Mouse (Mus musculus) c-Kit-positive CD71-positive TER-119-positive erythroid progenitor cells, embryonic 14.5 days (primary cell): ENCODE results near the gene Celf2.
"Not testable (repeated sequence)": the region's sequence is repeated elsewhere in the genome, so short reads cannot be mapped to it uniquely, and the experiment has no call there.

Experiments used
- DNase-seq: peaks from one replicate; pipeline ENCODE4 v3.0.0-alpha.2; 2013; ENCODE audit warnings: low spot score

Celf2 gene

DNA sequence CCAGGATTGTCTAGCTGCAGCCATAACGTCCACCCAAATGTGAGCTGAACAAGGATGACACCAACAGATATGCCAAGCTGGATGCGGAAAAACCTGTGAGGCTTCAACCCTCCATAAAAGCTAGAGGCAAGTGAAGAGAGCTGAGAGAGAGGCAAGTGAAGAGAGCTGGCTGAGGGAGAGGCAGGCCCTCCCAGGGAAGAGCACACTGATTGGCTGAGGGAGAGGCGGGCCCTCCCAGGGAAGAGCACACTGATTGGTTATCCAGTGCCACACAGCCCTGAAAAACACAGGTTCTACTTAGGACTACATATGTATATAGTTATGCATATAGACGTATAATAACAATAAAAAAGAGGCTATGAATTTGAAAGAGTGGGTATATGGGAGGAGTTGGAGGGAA is 907.2 kb downstream of the Celf2 start:
- peak; percentile 12 for DNase-seq

DNA sequence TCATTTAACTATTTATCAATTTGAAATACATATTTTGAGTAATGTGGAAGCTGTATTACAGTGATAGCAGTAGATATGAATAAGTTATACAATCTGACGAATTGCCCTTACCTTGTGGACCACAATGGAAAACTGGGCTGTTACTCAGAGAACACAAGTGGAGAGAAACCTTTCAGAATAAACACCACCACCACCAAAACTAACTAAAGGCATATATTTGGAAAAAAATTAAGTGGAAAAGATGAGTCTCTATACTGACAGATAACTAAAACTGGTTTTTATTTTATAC is 910.5 kb downstream of the Celf2 start:
- no peak for DNase-seq

DNA sequence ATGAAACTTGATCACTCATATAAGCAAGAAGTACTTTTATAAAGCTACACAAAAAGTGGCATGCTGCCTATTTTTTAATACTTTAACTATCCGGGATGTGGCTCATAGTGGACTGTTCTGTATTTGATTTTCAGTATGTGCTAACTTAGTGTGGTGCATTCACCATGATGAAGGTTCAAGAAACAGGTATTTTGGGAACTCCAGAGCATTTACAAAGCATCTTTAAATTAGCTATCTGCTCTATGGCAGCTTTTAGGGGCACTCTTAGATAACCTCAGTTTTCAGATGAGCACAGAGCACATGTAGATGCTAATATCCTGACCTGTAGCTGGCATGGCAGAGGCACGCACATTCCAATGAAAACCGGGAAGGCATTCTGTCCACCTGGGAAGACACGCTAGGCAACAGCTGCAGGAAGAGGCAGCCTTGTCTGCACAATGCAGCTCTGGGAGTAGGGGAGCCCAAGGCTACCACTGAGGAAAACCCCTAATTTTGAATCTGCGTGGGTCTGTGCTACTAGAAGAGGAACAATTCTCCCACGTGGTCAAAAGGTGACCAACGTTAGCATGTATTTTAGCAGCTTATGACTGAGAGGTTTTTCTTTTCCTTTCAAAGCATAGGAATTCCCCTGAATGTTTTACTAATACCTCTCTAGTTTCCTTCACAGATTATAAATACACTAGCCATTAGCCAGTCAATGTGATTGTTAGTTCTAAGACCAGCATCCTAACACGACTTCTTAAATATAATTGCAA is 911.1 kb downstream of the Celf2 start:
- no peak for DNase-seq

DNA sequence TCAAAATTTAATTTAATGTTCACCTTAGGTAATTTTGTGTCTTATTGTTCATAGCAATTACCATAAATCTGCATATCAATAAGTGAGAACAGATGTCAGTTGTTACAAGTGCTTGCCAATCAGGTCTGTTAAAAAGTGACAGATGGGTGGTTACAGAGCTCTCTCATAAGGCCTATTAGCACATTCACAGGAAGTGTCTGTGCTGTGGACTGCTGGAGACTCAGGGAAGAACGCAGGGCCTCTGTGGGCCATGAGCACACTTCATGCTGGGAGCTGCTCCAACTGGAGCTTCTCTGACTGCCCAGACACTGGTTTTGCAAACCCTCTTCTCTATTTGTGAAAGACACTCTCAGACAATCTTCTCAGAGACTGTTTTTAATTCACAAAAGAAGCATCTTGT is 914.6 kb downstream of the Celf2 start:
- no peak for DNase-seq

DNA sequence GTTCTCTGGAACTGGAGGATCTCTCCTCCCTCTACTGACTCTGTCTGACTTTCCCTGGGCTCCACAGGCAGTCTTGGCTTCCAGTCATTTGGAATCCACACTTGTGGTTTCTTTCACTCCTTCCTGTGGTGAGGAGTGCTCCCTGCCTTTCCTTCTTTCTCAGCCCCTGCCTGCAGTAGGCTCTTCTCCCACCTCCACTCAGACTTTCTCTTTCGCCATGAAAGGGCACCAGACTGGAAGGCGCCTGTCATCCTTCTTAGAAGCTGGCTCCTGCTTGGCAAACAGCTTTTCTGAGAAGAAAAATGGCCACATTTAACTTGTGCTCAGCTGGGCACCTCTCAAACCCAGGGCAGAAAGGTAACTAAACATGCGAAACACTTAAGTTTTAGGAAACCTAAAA is 915.2 kb downstream of the Celf2 start:
- DNase-seq, result no peak

DNA sequence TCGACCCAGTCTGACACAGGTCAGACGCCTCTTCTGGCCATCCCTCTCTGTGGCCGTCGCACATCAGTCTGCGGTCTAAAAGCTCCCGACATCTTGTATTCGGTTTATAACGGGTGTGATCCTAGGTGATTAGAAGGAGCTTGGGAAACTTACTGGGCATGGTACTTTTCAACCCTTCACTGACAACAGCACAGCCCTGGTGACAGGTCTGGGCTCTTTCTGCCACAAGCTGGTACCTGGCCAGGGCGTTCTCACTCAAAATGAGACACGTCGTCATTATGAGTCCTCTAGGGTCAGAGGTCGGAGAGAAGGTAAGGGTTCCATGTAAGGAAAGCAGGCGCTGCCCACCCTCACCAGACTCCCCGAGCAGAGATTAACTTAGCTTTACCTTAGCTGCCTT is 915.6 kb downstream of the Celf2 start:
- DNase-seq, result no peak

DNA sequence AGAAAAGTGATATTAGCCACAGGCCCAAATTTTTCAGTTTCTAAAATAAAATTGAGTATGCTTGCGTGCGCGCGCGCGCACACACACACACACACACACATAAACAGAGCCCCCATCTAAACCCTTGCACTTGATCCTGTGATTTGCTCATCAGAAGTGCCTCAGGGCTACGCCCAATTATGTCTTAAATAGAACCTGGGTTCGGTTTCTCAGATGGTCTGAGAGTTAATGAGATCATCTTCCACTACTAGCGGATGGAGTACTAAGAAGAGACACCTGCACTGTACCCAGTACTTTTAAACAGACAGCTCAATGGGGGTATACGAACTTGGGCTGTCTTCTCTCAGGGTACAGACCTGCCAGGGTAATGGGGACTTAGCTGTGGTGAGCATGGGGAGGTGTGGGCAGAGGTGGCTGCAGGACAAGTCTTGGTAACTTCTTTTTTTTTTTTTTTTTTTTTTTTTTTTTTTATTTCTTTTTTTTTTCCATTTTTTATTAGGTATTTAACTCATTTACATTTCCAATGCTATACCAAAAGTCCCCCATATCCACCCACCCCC is 923.2 kb downstream of the Celf2 start:
- DNase-seq, result no peak

DNA sequence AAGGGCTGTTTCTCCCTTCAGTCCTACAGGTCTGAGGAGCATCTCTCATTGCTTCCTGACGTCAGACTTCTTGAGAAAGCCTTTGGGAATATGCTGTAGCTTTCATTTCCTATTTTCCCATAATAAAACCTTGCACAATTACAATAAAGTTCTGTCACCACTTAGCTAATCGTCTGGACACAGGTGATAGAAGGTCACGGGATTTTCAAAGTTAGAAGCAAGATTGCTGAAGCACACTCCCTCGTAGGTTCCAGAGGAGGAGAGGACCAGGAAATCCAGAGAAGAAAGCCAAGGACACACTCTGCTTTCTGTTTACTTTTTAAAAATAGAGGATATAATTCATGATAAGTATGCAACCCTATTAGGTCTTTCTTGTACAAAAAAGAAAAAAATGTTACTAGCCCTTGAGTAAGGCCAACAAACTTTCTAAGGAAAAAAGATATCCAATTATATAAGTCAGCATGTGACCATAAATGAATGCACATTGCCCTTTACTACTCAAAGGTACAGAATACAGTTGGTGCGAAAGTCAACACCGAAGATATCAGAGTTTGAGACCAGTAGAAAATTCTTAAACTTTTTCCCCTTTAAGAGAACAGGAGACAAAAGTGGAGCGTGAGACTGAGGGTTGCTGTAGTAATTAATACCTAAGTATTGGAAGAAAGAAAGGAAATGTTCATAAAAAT is 924.2 kb downstream of the Celf2 start:
- DNase-seq, result no peak

DNA sequence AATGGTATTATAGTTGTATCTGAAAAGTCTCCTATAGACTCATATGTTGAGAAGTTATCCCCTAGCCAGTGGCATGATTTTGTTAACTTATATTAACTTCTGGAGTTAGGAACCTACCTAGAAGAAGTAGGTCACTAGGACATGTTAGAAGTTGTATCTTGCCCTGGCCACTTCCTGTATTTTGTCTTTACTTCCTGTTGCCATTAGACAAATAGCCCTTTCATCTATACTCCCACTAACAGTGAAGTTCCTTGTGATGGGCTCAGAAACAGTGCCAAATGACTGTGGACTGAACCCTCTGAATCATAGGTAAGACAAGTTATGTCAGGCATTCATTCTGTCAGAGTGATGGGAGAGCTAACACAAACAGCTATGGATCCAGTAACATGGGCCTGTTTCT is 926.7 kb downstream of the Celf2 start:
- no peak for DNase-seq

DNA sequence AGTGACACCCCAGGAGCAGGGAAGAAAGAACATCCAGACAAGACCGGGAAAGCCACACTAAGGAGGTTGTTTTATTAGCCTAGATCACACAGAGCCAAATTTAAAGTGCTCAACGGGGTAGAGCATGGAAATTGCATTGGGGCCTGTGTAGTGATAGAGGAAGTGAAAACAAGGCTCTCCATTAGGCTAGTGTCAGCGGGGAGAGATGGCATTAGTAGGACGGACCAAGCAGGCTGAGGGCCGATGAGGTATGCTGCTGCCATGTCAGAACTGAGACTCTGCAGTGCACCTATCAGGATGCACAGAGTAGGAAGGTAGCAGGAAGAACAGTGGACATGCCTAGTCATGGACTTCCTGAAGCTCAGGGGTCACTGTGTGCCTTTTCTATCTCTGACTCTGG is 929.3 kb downstream of the Celf2 start:
- no peak for DNase-seq

DNA sequence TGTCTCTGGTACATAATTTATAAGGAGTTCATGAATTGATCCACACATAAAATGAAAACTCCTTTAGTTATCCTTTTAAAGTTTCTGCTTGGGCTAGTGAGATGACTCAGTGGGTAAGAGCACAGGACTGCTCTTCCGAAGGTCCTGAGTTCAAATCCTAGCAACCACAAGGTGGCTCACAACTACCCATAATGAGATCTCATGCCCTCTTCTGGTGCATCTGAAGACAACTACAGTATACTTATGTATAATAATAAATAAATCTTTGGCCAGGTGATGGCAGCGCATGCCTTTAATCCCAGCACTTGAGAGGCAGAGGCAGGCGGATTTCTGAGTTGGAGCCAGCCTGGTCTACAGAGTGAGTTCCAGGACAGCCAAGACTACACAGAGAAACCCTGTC is 934.0 kb downstream of the Celf2 start:
- not testable (repeated sequence) for DNase-seq

DNA sequence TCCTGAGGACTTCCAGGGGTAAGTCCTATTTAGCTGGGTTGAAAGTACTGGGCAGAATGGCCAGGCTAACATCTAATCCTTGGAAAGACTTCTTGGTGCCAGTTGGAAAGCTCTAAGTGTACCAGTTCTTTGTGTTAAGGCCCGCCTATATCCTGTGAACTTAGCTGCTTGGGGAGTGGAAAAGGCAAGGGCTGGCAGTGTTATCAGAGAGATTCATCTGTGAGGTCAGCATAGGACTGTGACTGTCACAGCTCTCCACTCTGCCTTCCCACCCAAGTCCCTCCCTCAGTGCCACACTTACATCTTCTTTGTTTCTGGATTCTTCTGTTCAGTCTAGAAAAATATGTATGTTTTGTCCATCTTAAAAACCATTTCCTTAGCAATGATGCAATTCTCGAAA is 935.7 kb downstream of the Celf2 start:
- DNase-seq, result no peak

DNA sequence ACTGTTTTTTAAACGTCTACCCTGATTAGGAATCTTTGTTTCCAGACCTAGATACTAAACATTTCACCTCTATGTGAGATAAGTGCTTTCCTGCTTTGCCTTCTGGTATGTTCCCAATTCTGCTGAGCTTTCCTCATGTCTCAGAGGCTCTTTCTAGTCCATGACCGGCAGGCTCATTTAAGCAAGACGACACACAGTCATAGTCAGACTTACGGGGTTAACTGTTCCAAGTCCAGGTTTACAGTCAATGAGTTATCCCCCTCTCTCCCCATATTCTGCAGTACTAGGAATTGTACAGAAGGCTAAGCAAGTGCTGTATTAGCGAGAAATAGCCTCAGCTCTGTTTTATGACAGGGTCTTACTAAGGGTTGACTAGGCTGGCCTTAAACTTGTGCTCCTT is 936.4 kb downstream of the Celf2 start:
- no peak for DNase-seq

DNA sequence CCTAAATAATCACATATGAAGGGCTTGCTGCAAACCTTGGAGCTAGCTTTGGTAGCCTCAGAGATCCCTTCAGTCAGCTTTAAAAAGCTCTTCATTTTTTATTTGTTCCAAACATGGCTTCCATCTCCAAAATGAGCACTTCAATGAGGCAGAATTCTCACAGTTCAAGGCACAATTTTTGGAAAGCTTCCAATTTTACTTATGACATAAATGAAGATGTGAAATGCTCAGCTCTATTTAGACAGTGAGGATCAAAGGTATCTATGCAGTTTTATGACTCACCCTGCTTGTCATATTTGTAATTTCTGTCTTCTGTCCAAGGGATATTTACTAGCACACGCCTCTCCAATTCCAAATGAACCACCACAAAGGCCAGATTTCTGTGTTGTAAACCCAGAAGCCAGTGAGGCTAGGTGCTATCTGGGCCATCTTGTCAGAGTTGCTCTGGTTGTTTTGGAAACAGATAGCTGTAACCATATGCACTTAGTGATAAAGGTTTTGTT is 940.3 kb downstream of the Celf2 start:
- no peak for DNase-seq

DNA sequence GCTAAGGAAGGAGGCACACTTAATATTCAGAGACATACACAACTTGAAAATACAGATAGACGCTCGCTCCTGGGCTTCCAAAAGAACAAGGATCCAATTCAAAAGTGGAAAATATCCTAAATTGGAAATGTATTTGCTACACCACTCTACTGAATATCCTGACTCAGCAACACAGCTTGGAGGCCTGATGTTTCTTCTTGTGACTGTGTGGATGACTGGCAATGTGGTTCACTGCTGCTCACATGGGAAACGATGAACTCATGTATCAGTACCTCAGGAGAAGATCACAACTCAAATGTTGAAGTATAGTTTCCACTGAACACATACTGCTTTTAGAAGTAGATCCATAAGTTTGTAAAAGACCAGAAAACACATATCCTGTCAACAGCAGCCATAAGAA is 944.2 kb downstream of the Celf2 start:
- no peak for DNase-seq

DNA sequence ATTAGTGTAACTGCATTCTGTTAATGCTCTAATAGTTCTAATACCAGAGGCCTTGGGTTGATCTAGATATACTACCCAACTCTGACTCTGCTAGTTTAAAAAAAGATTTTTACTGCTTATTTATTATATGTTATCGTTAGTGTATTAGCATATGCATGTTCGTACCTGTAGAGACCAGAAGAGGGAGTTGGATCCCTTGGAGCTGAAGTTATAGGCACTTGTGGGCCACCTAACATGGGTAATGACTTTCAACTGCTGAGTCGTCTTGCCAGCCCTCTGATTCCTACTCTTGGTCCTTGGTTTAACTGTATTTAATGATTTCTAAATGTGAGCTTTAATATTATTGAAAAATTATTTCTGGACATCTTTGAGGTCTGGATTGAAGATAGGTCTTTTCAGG is 948.0 kb downstream of the Celf2 start:
- DNase-seq, result no peak

DNA sequence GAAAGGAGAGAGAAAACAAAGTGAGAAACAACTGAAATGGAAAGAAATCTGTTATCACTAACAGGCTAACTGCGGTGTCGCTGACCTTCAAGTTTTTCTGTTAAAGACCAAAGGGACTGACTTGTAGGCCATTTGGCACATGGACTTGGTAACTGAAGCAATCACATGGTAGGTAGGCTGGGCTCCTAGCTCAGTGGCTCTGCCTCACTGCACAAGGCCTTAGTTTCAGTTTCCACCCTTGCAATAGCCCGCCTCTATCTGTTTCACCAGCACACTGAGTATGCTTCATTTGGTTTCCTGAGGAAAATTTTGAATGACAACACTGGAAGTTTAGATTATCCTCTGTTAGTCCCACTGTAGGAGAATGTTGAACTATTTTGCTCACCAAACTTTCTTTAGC is 948.6 kb downstream of the Celf2 start:
- DNase-seq, result no peak

DNA sequence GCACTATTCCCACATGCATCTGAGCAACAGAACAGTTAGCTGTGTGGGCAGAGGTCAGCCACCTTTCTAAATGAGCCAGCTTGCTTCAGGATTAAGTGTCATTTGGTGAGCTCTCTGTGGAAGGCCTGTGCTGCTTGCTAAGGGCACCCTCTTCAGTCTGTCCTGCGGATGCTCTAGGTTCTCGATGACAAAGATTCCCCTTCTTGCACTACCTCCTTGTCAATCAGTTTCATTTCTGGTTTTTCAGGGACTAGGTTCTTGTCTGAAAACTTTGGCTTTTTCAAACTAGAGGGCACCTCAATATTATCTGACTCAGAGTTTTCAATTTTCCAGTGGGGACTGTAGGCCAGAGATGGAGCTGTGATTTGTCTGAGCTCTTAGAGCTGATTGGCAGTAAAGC is 949.8 kb downstream of the Celf2 start:
- DNase-seq, result no peak

DNA sequence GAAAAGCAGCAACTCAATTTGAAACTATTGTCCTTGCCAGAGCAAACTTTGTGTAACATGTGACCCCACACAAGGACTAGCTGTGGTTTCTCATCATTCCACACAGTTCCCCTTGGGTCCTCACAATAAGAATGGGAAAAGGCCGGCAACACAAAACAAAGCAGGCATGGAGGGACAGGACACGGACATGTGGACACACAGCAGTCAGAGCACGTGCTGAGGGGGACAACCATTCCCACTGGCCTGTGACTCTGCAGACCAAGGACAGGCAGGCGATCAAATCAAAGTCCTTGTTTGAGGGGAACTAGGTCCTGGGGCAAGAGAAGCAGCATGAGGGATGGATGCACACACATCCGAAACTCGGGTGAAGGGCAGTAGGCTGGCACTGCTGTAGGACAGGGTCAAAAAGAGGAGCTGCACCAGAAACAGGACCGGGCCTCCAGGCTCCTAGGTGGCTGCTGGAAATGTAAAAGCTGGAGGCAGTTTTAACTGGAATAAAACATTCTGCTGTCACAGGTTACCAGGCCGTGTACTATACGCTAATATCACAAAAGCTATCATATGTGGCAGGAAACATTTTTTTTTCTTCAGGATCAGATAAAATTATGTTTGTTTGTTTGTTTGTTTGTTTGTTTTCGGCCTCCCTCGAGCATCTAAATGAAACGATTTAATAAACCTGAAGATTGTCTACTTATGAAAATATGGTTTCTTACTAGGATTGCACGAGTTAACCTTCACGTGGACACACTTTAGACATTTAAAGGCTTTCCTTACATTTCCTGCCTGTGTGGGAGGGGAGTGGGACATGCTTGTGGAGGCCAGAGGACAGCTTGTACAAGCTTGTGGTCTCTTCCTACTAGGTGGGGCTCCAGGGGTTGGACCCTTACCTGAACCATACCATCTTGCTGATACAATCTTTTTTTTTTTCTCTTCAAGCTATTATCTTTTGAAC is 950.8 kb downstream of the Celf2 start:
- DNase-seq, result no peak

DNA sequence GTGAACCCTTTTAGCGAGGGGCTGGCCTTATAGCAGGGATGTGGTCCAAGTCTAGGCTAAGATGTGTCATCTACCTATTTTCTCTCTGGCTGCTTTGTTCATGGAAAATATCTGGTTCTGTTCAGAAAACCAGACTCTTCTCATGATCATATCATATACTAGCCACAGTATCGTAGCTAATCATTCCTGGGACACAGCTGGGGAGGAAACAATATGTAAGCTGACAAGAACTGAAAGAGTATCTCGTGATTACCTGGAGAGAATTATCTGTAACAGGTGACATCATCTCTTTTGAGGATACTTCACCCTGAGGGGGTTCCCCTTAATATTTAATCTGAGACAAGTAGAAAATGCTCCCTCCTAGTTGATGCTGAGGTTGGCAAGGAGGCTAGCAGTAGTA is 951.6 kb downstream of the Celf2 start:
- DNase-seq, result no peak

DNA sequence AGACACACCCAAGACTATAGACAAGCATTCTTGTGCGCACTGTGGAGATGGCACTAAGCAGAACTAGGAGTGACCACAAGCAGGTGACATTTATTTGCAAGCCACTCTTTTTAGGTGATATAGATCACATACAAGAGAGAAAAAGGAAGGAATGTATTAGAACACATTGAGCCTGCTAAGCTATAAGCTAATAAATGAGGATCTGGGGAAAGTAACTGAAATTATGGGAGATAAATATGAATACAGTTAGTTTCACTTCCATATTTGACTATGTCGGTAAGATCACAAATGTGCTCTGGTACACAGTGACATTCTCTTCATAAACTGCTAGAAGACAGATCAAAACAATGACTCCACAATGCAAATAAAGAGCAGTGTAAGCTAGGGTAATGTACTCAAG is 952.5 kb downstream of the Celf2 start:
- no peak for DNase-seq

DNA sequence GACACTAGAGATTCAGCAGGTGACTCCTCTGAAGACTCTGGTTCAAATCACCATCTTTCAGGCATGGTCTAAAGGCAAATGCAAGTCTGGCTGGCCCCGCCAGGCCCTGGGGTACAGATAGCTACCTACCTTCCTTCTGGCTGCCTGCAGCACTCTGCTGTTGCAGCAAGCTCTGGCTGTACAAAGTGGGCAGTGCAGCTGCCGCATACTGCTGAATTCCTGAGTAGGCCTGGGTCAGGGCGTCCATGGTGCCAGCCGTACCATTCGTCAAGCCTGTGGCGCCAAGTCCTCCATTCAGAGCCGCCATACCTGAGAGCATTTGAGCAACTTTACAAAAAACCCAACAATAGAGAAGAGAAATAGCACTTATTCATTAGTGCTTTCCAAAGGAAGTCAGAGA is 955.7 kb downstream of the Celf2 start:
- DNase-seq, result no peak

DNA sequence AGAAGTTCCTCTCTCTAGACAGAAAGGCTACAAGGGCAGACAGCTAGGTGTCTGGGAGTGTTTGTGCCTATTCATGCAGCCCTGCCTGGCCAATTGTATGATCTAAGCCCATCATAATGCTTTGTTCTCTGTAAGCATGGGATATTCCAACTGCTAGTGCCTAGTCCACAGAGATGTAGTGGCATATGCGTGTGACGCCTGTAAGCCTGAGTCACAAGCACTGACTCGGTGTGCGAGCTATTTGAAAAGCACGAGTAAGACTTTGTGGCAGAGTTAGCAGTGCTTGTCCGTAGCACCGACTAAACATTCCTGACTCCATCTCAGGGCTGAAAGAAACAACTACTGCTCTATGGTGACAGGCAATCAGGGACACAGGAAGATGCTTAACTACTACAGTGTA is 960.1 kb downstream of the Celf2 start:
- DNase-seq, result no peak
